Mouse (Mus musculus): Measurements from ENCODE around the gene Mlst8.

DNA sequence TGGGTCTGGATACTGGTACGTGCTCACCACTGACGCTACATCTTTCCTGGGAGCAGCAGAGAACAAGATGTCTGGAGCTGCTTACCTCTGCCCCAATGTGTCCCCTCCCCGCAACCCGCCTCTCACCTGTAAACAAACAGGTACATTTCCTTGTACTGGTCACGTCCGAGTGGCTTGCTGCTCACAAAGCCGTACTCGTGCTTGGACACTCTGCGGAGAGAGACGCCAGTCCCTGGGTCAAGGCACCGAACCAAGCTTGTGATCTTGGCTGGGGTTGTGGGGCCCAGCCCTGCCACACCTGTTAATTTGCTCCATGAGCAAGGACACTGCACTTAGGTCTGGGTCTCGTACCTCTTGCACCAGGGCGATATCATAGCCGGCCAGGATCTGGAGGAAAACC, 36.8 kb downstream of the Mlst8 start:
- TF ChIP-seq CTCF (IDR thresholded peaks at IDR 0.05; ENCODE audit: control insufficient read depth, insufficient read depth, insufficient replicate concordance, low read depth, low read length) (no peak), POLR2A (IDR thresholded peaks at IDR 0.05; ENCODE audit: control insufficient read depth, low read depth, low read length) (no peak)

Data from testis, adult 2 months (tissue).